Mouse (Mus musculus) spleen, adult 18-20 months (tissue): Measurements from ENCODE around the gene Cmpk1.
"Not testable (repeated sequence)": the region's sequence is repeated elsewhere in the genome, so short reads cannot be mapped to it uniquely, and the experiment has no call there.

Experiments
- DNase-seq, 2 experiments: peaks; one replicate each; pipeline ENCODE4 v3.0.0; 2022; ENCODE audit warnings: mixed read lengths in 2 of 2

Cmpk1 gene

GRCm38 (mm10) chr4:114986591-114987432 is at the start of gene Cmpk1:
TSS of gene Cmpk1 (minus strand) at chr4:114987241.
- peak; percentile 75 to 85 for DNase-seq

DNA sequence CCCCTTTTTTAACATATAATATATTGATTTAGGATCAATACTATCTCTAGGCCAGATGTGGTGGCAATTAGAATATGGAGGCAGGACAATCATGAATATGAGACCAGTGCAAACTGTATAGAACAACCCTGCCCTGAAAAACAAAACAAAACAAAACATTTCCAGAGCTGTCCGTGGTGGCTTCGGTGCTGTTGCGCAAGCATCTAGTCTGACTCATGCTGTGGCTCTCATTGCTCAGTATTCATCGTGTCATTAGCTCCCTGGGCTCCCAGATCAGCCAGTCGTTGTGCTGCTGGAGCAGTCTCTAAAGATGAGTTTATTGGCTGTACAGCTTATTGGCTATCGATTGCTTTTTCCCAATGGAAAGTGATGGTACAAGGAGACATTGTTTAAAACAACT is 48.0 kb upstream of the Cmpk1 start:
- DNase-seq = no peak

- DNase-seq = no peak
These were observed 33.0 kb upstream of the Cmpk1 start for GRCm38 (mm10) chr4:115019997-115020396.

- no peak for DNase-seq
These were observed 27.2 kb upstream of the Cmpk1 start for GRCm38 (mm10) chr4:115014276-115014675.

GRCm38 (mm10) chr4:115000429-115000795 is 13.4 kb upstream of the Cmpk1 start:
- no peak for DNase-seq

- peak; percentile 86 to 87 for DNase-seq
These were observed 12.9 kb upstream of the Cmpk1 start, which contains the start of gene Stil for GRCm38 (mm10) chr4:114999773-115000428. TSS of gene Stil (plus strand) at chr4:115000159.

DNA sequence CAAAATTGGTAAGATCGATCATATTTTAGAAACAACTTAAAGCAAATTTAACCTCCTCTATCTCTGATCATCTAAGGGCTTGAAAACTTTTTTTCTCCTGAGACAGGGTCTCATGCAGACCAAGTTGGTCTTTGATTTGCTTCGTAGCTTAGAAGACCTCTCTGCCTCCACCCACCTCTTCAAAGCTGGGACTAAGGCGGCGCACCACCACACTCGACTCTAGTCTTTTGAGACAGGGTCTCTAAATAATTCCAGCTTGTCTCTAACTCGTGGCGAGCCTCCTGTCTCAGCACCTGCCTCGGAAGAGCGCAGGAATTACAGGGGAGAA is 12.4 kb upstream of the Cmpk1 start:
- no peak for DNase-seq

DNA sequence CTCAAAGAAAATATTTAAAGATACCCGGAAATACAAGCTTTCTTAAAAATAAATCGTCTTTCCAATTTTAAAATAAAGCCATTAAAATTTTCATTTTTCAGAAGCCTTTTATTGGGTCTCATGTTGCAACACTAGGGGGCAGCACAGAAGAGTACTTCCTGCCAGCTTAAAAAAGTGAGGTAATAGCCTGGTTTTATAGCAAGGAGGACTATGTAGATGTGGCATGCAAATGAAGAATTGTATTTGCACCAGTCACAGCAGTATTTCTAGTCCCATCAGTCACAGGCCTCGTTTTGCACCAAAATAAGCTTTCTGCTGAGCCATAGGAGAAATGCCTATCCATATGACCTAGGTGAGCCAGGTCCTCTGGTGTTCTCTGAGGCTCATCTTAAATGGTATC is 10.0 kb upstream of the Cmpk1 start:
- DNase-seq = peak in 1 of 2 experiments; percentile 29

DNA sequence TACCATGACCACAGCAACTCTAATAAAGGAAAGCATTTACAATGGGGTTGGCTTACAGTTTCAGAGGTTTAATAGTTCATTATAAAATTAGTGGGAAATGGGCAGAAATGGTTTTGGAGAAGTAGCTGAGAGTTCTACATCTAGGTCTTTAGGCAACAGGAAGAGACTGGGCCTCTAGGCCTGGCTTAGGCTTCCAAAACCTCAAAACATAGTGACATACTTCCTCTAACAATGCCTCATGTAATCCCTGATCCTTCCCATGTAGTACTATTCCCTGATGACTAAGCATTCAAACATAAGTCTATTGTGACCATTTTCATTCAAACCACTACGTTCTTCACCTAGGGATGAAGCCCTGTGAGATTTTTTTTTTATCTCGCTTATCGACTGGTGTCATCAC is 7.2 kb upstream of the Cmpk1 start:
- no peak for DNase-seq

DNA sequence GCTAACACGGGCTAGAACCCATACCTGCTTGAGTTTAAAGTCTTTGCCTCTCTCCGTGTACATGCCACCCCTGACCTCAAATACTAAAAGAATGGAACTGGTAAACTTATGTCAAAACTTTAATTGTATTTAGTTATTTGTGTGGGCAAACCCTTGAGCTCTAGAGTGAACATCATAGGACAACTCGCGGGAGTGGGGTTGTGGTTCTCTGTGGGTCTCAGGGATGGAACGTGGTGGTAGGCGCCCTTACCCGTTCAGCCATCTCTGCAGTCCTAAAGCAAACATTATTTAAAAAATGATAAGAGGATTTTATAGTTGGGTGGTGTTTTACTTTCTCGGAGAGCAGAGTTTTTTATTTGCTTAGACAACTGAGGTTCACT is 840 bp downstream of the Cmpk1 start:
- no peak for DNase-seq

GRCm38 (mm10) chr4:114983020-114983419 is 4.0 kb downstream of the Cmpk1 start:
- no peak for DNase-seq

GRCm38 (mm10) chr4:114982619-114983018 is 4.4 kb downstream of the Cmpk1 start:
- DNase-seq = no peak

- no peak for DNase-seq
These were observed 13.8 kb downstream of the Cmpk1 start for GRCm38 (mm10) chr4:114973229-114973740.

GRCm38 (mm10) chr4:114970736-114971135 is 16.3 kb downstream of the Cmpk1 start:
- no peak for DNase-seq

GRCm38 (mm10) chr4:114960881-114961280 is 26.2 kb downstream of the Cmpk1 start:
- not testable (repeated sequence) for DNase-seq

GRCm38 (mm10) chr4:114959533-114959932 is 27.5 kb downstream of the Cmpk1 start:
- no peak for DNase-seq

DNA sequence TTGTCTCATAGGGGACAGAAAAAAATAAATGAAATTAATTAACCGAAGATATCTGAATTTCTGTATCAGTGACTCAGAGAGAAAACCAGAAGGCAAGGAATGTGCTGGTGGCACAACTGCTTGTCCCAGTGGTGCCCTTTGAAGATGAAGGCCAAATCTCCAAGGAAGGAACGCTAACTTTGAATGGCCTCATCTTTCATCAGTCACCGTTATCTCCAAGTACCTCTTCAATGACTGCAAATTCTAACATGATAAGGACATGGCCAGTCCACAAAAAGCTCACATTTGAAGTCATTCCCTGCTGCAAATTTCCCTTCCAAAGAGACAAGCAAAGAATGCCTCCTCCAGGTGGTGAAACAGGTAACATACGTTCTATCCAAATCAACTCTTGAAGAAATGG is 28.3 kb downstream of the Cmpk1 start:
- no peak for DNase-seq

DNA sequence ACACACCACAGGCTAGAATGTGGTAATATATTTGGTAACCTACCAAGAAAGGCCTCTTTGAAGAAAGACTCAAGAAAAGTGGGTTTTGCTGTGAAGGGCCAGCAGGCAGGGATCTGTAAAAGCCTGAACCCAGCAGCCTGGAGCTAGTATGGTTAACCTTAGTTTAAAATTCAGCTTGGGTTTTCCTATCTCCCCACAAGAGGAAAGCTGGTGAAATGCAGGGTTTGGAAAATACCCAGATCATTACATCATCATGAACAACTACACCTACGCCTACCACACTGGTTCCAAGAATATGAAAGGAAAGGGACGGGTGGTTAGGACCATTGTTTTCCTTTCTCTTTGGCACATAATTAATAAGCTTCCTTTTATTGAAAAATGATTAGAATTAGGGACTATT is 28.8 kb downstream of the Cmpk1 start:
- DNase-seq = no peak

GRCm38 (mm10) chr4:114957403-114957802 is 29.6 kb downstream of the Cmpk1 start:
- no peak for DNase-seq

- DNase-seq = no peak
These were observed 33.9 kb downstream of the Cmpk1 start for GRCm38 (mm10) chr4:114953172-114953571.

- no peak for DNase-seq
These were observed 39.1 kb downstream of the Cmpk1 start for GRCm38 (mm10) chr4:114947852-114948481.

DNA sequence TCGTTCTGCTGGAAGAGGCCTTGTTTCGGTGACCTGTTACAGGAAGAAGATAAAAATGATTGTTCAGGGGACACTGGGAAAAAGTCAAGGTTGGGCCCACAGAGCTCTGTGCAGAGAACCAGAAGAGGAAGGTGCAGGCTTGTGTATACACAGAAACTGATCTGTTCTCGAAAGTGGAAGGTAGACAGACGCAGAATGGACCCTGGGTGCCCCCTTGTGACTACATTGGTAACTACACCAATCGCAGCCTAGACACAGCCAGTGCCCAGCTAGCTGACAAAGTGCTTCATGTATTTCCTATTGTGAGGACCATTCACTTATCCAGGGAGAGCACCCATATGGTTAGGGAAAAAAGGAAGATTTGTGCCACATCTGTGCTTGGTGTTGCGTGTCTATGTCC is 39.6 kb downstream of the Cmpk1 start:
- peak; percentile 48 to 83 for DNase-seq

- no peak for DNase-seq
These were observed 40.6 kb downstream of the Cmpk1 start for GRCm38 (mm10) chr4:114946416-114946815.

- no peak for DNase-seq
These were observed 42.0 kb downstream of the Cmpk1 start for GRCm38 (mm10) chr4:114945021-114945420.
